Mouse (Mus musculus): ENCODE results near the gene Emx2. TPM values are rescaled to one million over a fixed set of nuclear protein-coding genes. Genes with fewer than 3 reads are reported as not detected.

The Emx2 gene
- polyA plus RNA-seq, 1 experiment from 2014 or later = 78.9 TPM

GRCm38 (mm10) chr19:59450561-59451135, 7.5 kb upstream of the Emx2 start:
- Histone ChIP-seq H3K4me3 (ENCODE audit: low read depth, low read length) (peak overlapping the region; percentile 29; the same call in 1 of the 2 replicates), H3K4me1 (replicated peaks; ENCODE audit: control insufficient read depth, insufficient read depth, low read length) (peaks cover 14% of the 10 kb centered on the region), H3K27ac (ENCODE audit: low read depth, low read length) (no peak overlapping the region), H3K36me3 (ENCODE audit: control insufficient read depth, insufficient read depth, low read length) (no peaks in the 10 kb centered on the region), H3K9me3 (ENCODE audit: control insufficient read depth, low read length) (no peaks in the 10 kb centered on the region), H3K27me3 (ENCODE audit: control insufficient read depth, insufficient read depth, low read length) (peaks cover 26% of the 10 kb centered on the region), H3K9ac (ENCODE audit: low read length) (peak overlapping the region; percentile 61), H3K4me2 (ENCODE audit: low read depth, low read length, severe bottlenecking) (peak overlapping the region; percentile 65)
- ATAC-seq (replicated peaks; ENCODE audit: low FRiP score) (no peak), DNase-seq (ENCODE audit: low spot score) (no peak)
- WGBS = 8% methylated on average over 14 of the region's 14 CpGs

- peak overlapping the region; percentile 65 for H3K4me2 ChIP-seq (ENCODE audit: low read depth, low read length, severe bottlenecking)
- H3K9me3 ChIP-seq (ENCODE audit: control insufficient read depth, low read length) = no peaks in the 10 kb centered on the region
- H3K27me3 ChIP-seq (ENCODE audit: control insufficient read depth, insufficient read depth, low read length) = peaks cover 34% of the 10 kb centered on the region
- H3K27ac ChIP-seq (ENCODE audit: low read depth, low read length) = peak overlapping the region; percentile 43; the same call in 1 of the 2 replicates
- H3K36me3 ChIP-seq (ENCODE audit: control insufficient read depth, insufficient read depth, low read length) = no peaks in the 10 kb centered on the region
- peak overlapping the region; percentile 29 for H3K4me3 ChIP-seq (ENCODE audit: low read depth, low read length)
- peak overlapping the region; percentile 61 for H3K9ac ChIP-seq (ENCODE audit: low read length)
- ATAC-seq (replicated peaks; ENCODE audit: low FRiP score) = 0 out of 2 replicates have a peak, but pooled peaks have one; percentile 68
- H3K4me1 ChIP-seq (replicated peaks; ENCODE audit: control insufficient read depth, insufficient read depth, low read length) = peaks cover 14% of the 10 kb centered on the region
- DNase-seq (ENCODE audit: low spot score) = peak; percentile 80
- WGBS = under 1% methylated on average over 31 of the region's 31 CpGs
Observed at GRCm38 (mm10) chr19:59451441-59451951, 6.7 kb upstream of the Emx2 start.

- H3K9ac ChIP-seq (ENCODE audit: low read length) = peak overlapping the region; percentile 61; the same call in 1 of the 2 replicates
Observed at GRCm38 (mm10) chr19:59452321-59452720, 5.9 kb upstream of the Emx2 start.

GRCm38 (mm10) chr19:59453591-59453990, 4.6 kb upstream of the Emx2 start:
- H3K27ac ChIP-seq (ENCODE audit: low read depth, low read length) = no peak overlapping the region
- DNase-seq (ENCODE audit: low spot score) = no peak
- H3K27me3 ChIP-seq (ENCODE audit: control insufficient read depth, insufficient read depth, low read length) = peaks cover 37% of the 10 kb centered on the region
- H3K4me1 ChIP-seq (replicated peaks; ENCODE audit: control insufficient read depth, insufficient read depth, low read length) = peaks cover 14% of the 10 kb centered on the region
- ATAC-seq (replicated peaks; ENCODE audit: low FRiP score) = no peak
- H3K9ac ChIP-seq (ENCODE audit: low read length) = no peak overlapping the region; the same call in 1 of the 2 replicates
- no peaks in the 10 kb centered on the region for H3K9me3 ChIP-seq (ENCODE audit: control insufficient read depth, low read length)
- H3K4me2 ChIP-seq (ENCODE audit: low read depth, low read length, severe bottlenecking) = peak overlapping the region; percentile 32; the same call in 1 of the 2 replicates
- 19% methylated on average over 13 of the region's 13 CpGs for WGBS
- H3K36me3 ChIP-seq (ENCODE audit: control insufficient read depth, insufficient read depth, low read length) = no peaks in the 10 kb centered on the region
- H3K4me3 ChIP-seq (ENCODE audit: low read depth, low read length) = no peak overlapping the region

More at GRCm38 (mm10) chr19:59452321-59452720, 5.9 kb upstream of the Emx2 start:
- 7% methylated on average over 4 of the region's 4 CpGs for WGBS
- H3K4me1 ChIP-seq (replicated peaks; ENCODE audit: control insufficient read depth, insufficient read depth, low read length) = peaks cover 14% of the 10 kb centered on the region
- H3K9me3 ChIP-seq (ENCODE audit: control insufficient read depth, low read length) = no peaks in the 10 kb centered on the region
- DNase-seq (ENCODE audit: low spot score) (no peak), ATAC-seq (replicated peaks; ENCODE audit: low FRiP score) (no peak)
- H3K27ac ChIP-seq (ENCODE audit: low read depth, low read length) = no peak overlapping the region; the same call in 1 of the 2 replicates
- H3K27me3 ChIP-seq (ENCODE audit: control insufficient read depth, insufficient read depth, low read length) = peaks cover 37% of the 10 kb centered on the region
- peak overlapping the region; percentile 29; the same call in 1 of the 2 replicates for H3K4me3 ChIP-seq (ENCODE audit: low read depth, low read length)
- H3K4me2 ChIP-seq (ENCODE audit: low read depth, low read length, severe bottlenecking) = peak overlapping the region; percentile 65
- no peaks in the 10 kb centered on the region for H3K36me3 ChIP-seq (ENCODE audit: control insufficient read depth, insufficient read depth, low read length)

GRCm38 (mm10) chr19:59454196-59454595, 4.0 kb upstream of the Emx2 start:
- no peak overlapping the region for H3K27ac ChIP-seq (ENCODE audit: low read depth, low read length)
- no peaks in the 10 kb centered on the region for H3K36me3 ChIP-seq (ENCODE audit: control insufficient read depth, insufficient read depth, low read length)
- WGBS = 0% methylated on average over 18 of the region's 18 CpGs
- ATAC-seq (replicated peaks; ENCODE audit: low FRiP score) (no peak), DNase-seq (ENCODE audit: low spot score) (peak; percentile 92)
- peaks cover 37% of the 10 kb centered on the region for H3K27me3 ChIP-seq (ENCODE audit: control insufficient read depth, insufficient read depth, low read length)
- no peaks in the 10 kb centered on the region for H3K9me3 ChIP-seq (ENCODE audit: control insufficient read depth, low read length)
- H3K4me1 ChIP-seq (replicated peaks; ENCODE audit: control insufficient read depth, insufficient read depth, low read length) = peaks cover 14% of the 10 kb centered on the region
- H3K4me3 ChIP-seq (ENCODE audit: low read depth, low read length) = peak overlapping the region; percentile 5; the same call in 1 of the 2 replicates
- H3K4me2 ChIP-seq (ENCODE audit: low read depth, low read length, severe bottlenecking) = peak overlapping the region; percentile 72
- peak overlapping the region; percentile 46 for H3K9ac ChIP-seq (ENCODE audit: low read length)

GRCm38 (mm10) chr19:59455671-59456070, 2.5 kb upstream of the Emx2 start:
- peak overlapping the region; percentile 88 for H3K4me3 ChIP-seq (ENCODE audit: low read depth, low read length)
- H3K4me1 ChIP-seq (replicated peaks; ENCODE audit: control insufficient read depth, insufficient read depth, low read length) = peaks cover 12% of the 10 kb centered on the region
- 10% methylated on average over 7 of the region's 7 CpGs for WGBS
- peak overlapping the region; percentile 37; the same call in 1 of the 2 replicates for H3K27ac ChIP-seq (ENCODE audit: low read depth, low read length)
- peak overlapping the region; percentile 72 for H3K4me2 ChIP-seq (ENCODE audit: low read depth, low read length, severe bottlenecking)
- ATAC-seq (replicated peaks; ENCODE audit: low FRiP score) = no peak
- DNase-seq (ENCODE audit: low spot score) = peak; percentile 69
- H3K9ac ChIP-seq (ENCODE audit: low read length) = peak overlapping the region; percentile 51
- H3K36me3 ChIP-seq (ENCODE audit: control insufficient read depth, insufficient read depth, low read length) = no peaks in the 10 kb centered on the region
- H3K27me3 ChIP-seq (ENCODE audit: control insufficient read depth, insufficient read depth, low read length) = peaks cover 35% of the 10 kb centered on the region
- H3K9me3 ChIP-seq (ENCODE audit: control insufficient read depth, low read length) = no peaks in the 10 kb centered on the region

- Histone ChIP-seq H3K36me3 (ENCODE audit: control insufficient read depth, insufficient read depth, low read length) (no peaks in the 10 kb centered on the region), H3K4me2 (ENCODE audit: low read depth, low read length, severe bottlenecking) (peak overlapping the region; percentile 72), H3K4me3 (ENCODE audit: low read depth, low read length) (peak overlapping the region; percentile 88), H3K4me1 (replicated peaks; ENCODE audit: control insufficient read depth, insufficient read depth, low read length) (peaks cover 6% of the 10 kb centered on the region), H3K9me3 (ENCODE audit: control insufficient read depth, low read length) (no peaks in the 10 kb centered on the region), H3K9ac (ENCODE audit: low read length) (peak overlapping the region; percentile 99), H3K27me3 (ENCODE audit: control insufficient read depth, insufficient read depth, low read length) (peaks cover 29% of the 10 kb centered on the region), H3K27ac (ENCODE audit: low read depth, low read length) (peak overlapping the region; percentile 99)
- peak; percentile 85 for DNase-seq (ENCODE audit: low spot score)
- under 1% methylated on average over 23 of the region's 23 CpGs for WGBS
- peak; percentile 49 for ATAC-seq (replicated peaks; ENCODE audit: low FRiP score)
Observed at GRCm38 (mm10) chr19:59457011-59457945, 894 bp upstream of the Emx2 start.

GRCm38 (mm10) chr19:59458743-59459135, 567 bp downstream of the Emx2 start:
- Histone ChIP-seq H3K27ac (ENCODE audit: low read depth, low read length) (peak overlapping the region; percentile 99), H3K4me2 (ENCODE audit: low read depth, low read length, severe bottlenecking) (peak overlapping the region; percentile 72), H3K9me3 (ENCODE audit: control insufficient read depth, low read length) (no peaks in the 10 kb centered on the region), H3K36me3 (ENCODE audit: control insufficient read depth, insufficient read depth, low read length) (no peaks in the 10 kb centered on the region), H3K4me1 (replicated peaks; ENCODE audit: control insufficient read depth, insufficient read depth, low read length) (peaks cover 5% of the 10 kb centered on the region), H3K9ac (ENCODE audit: low read length) (peak overlapping the region; percentile 99), H3K4me3 (ENCODE audit: low read depth, low read length) (peak overlapping the region; percentile 88), H3K27me3 (ENCODE audit: control insufficient read depth, insufficient read depth, low read length) (peaks cover 26% of the 10 kb centered on the region)
- peak; percentile 81 for DNase-seq (ENCODE audit: low spot score)
- 0% methylated on average over 15 of the region's 15 CpGs for WGBS
- ATAC-seq (replicated peaks; ENCODE audit: low FRiP score) = peak; percentile 1; the same call in 1 of the 2 replicates
